Mouse (Mus musculus) mouse embryonic stem cell (cell line): ENCODE results near the gene H2-Oa.

Experiments used
- in situ Hi-C, 2 experiments: fragments of 300-500 bp; cut with MboI; formaldehyde crosslinking; loops; 1 replicate in 1 of 2; 3 replicates in 1 of 2; pipeline ENCODE4 v1.14.3; 2019 to 2020; ENCODE audit warnings: low sequenced_read_pairs in 2 of 2, low pct_unique_long_range_greater_than_20kb in 1 of 2, mixed read lengths in 1 of 2; ENCODE audit not compliant: unreplicated experiment in 1 of 2

Gene H2-Oa

GRCm38 (mm10) chr17:34097272-34097671 is 5.1 kb downstream of the H2-Oa start:
- in situ Hi-C loops: no loop called here

- in situ Hi-C loops: no loop called here
Measured at GRCm38 (mm10) chr17:34098709-34099479, 6.8 kb downstream of the H2-Oa start.

DNA sequence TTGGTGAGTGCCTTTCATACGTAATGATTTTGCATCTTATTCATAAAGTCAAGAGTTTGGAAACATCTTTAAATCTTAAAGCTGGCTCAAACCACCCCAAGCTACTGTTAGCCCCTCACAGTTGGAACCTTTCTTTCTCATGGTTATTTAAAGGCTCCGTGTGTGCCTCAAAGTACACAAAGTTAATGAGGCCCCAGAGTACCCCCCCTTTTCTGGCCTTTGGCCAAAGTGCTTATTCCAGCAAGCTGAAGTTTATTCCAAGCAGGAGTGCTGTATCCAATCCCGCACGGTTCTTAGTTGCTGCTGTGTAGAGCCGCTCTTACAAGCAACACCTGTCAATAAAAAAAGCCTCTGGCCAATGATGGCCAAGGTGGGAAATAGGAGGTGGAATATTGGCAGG is 7.4 kb downstream of the H2-Oa start:
- in situ Hi-C loops: no loop called here

GRCm38 (mm10) chr17:34101185-34101584 is 9.0 kb downstream of the H2-Oa start:
- in situ Hi-C loops: no loop called here

GRCm38 (mm10) chr17:34101604-34102032 is 9.5 kb downstream of the H2-Oa start:
- in situ Hi-C loops: no loop called here

- in situ Hi-C loops: no loop called here
Measured at GRCm38 (mm10) chr17:34102831-34103230, 10.7 kb downstream of the H2-Oa start.

DNA sequence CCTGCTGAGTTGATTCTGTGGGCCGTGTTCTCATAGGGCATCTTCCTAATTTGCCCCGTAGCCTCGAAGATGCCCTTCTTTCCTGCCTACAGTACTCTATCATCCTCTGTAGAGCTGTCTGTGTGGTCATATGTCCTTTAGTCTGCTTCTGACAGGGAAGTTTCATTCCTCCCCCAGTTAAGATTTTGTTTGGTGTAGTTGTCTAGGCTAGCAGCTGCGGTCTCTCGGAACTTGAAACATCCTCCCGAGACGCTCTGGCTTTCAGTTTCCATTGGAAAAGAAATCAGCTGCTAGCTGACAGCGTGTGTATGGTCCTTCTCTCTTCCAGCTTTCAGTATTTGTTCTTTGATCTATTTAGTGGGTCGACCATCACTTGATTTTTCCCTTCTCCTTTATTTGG is 12.7 kb downstream of the H2-Oa start:
- in situ Hi-C loops: no loop called here

GRCm38 (mm10) chr17:34106555-34106954 is 14.4 kb downstream of the H2-Oa start:
- in situ Hi-C loops: no loop called here

GRCm38 (mm10) chr17:34107109-34107867 is 15.1 kb downstream of the H2-Oa start:
- in situ Hi-C loops: no loop called here

- in situ Hi-C loops: no loop called here
Measured at GRCm38 (mm10) chr17:34108460-34108859, 16.3 kb downstream of the H2-Oa start.

DNA sequence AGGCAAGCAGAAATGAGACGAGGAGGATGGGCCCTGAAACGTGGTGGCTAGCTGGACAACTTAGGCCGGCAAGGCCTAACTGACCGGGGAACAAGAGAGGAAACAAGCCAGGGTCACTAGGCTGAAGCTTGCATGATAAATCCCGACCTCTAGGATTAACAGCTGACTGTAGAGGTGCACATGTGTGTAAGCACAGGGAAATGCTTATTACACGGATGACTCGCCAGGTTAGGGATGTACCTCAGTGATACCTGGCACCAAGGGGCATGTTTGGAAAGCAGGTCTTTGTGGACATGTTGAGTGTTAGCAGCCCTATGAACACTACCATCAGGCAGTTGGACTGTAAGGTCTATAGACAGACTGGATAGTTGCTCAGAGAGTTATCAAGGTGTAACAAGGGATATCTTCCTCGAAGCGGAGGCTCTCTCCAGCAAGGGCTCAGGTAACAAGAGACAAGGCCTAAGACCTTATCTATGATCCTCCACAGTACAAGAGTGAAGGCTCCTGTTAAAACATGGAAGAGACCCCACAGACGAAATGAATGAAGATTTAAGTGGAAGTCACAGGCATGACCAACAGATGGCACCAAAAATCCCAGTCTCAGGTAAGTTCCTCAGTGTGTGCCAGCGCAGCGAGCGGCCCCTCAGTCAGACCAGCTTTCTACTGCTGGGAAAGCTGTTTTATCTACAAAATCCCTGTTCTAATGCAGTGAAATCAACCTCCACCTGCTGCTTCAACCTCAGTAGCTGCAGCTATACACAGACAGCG is 17.1 kb downstream of the H2-Oa start:
- in situ Hi-C loops: no loop called here

- in situ Hi-C loops: no loop called here
Measured at GRCm38 (mm10) chr17:34109806-34110195, 17.7 kb downstream of the H2-Oa start.

- in situ Hi-C loops: no loop called here
Measured at GRCm38 (mm10) chr17:34110309-34110708, 18.2 kb downstream of the H2-Oa start.

GRCm38 (mm10) chr17:34114114-34114513 is 22.0 kb downstream of the H2-Oa start:
- in situ Hi-C loops: no loop called here

DNA sequence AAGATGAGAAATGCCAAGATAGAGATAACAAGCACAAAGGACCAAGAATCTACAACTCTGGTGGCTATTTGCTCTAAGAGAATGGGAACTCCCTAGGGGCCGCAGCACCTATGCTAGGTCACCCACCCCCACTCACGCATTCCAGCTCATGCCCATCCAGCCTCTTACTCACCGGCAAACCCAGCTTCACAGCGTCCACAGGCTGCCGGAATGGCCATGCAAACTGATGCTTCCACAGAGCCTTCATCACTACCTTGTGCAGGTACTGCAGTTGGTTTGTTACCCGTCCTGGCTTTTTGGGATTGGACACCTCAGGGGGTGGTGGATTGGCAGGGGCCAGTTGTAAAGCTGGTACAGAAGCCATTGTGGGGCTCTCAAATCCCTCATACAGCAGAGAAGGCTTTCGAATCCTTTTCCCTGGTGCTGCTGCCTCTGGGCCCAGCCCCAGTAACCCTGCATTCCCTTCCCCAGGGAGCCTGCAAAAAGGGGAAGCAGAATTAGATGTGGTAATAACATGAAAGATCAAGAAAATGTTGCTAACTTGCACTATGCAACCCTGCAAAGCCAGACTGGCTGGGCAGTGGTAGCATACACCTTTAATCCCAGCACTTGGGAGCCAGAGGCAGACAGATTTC is 24.7 kb downstream of the H2-Oa start:
- in situ Hi-C loops: no loop called here

DNA sequence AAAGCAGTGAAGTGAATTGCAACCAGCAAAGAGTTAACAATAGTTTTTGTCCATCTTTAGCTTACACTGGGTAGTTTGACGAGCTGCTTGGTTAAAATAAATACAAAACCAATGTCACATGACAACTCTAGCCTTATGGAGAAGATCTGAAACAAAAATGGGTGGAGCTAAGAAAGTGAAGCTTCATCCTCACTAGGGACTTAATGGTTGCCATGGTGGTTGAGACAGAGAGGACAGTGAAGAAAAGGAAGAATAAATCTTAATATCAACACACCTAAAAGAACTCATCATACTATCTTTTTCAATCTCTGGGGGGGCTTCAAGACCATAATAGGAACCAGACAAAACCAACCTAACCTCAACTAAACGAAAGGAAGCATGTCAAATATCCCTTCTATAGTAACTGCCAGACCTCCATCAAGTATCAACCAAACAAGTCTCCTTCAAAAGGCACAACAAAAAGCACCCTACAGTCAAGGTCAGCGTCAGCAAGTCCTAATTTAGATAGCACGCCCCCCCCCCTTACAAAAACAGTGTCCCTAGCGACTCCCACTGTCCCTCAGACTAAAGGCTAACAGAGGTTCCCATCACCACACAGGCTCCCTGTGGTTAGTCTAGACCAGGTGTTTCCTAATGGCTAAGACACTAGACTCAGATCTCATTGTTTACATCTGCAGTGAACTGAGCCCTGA is 25.4 kb downstream of the H2-Oa start:
- in situ Hi-C loops: no loop called here

DNA sequence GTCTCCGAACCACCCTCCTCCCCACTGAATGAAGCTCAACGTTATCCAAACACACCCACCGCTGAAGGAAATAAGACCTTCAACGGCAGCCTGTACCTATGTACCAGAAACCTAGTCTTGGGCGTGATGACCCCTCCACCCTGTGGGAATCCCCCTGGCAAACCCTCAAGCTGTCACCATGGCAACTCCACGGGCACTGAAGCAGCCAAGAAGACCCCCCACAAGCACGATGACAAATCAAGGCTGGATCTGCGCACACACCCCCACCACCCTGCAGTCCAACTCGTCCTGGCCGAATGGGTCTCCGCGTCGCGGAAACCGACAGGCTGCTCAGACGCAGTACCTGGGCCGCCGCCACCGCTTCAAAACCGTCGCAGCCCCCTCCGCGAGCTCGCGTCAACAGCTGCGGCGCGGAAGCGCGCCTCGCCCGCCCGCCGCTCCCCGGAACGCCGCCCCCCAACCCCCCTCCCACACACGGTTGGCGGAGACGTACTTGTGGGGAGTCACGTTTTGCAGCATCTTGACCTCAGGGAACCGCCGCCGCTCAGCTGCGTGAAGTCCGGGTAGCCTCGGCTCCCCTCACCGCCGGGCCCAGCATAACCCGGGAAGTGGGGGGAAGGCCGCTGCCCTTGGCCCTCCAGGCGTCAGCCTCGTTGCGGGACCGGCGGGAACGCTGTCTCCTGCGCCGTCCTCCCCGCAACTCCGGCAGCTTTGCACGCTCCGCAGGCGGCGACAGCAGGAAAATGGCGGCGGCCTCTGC is 26.2 kb downstream of the H2-Oa start:
- in situ Hi-C loops: no loop called here

GRCm38 (mm10) chr17:34118873-34119248 is 26.7 kb downstream of the H2-Oa start:
- in situ Hi-C loops: no loop called here
